Mouse (Mus musculus) kidney, adult 11 months (tissue): Measurements from ENCODE around the gene Trappc13.

Source experiments
- DNase-seq: peaks from one replicate; pipeline ENCODE4 v3.0.0; 2022

Trappc13 gene

DNA sequence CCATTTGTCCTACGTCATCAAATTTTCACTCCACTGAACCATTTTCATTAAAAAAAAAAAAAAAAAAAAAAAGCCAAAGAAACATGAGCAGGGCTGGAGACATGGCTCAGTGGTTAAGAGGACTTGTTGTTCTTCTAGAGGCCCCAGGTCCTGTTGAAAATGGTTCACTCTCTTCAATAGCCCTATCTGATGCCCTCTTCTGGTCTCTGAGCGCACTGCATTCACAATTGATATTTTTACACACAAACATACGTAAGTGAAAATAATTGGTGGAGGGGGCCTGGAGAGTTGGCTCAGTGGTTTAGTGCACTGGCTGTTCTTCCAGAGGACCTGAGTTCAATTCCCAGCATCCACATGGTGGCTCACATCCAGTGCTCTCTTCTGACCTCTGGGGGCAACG, 64.5 kb downstream of the Trappc13 start:
- DNase-seq: no peak

- no peak for DNase-seq
Measured at GRCm38 (mm10) chr13:104112266-104112900, 65.9 kb downstream of the Trappc13 start.

DNA sequence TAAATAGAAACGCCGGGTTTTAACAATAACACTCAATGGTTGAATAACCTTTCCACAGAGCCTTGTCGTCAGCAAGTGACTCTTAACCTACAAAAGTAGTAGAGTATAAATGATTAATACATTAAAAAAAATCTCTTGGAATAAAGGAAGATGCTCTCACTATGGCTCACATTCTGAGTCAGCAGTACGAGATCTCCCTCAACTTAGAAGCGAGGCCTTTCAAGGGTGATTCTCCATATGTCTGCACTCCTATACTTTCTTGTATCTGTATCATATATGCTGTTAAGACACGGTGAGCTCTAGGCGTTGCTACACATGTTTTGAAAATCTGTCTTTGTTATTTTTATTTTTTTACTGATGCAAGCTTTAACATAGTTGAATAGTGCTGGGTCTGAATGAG, 67.7 kb downstream of the Trappc13 start:
- DNase-seq: no peak

DNA sequence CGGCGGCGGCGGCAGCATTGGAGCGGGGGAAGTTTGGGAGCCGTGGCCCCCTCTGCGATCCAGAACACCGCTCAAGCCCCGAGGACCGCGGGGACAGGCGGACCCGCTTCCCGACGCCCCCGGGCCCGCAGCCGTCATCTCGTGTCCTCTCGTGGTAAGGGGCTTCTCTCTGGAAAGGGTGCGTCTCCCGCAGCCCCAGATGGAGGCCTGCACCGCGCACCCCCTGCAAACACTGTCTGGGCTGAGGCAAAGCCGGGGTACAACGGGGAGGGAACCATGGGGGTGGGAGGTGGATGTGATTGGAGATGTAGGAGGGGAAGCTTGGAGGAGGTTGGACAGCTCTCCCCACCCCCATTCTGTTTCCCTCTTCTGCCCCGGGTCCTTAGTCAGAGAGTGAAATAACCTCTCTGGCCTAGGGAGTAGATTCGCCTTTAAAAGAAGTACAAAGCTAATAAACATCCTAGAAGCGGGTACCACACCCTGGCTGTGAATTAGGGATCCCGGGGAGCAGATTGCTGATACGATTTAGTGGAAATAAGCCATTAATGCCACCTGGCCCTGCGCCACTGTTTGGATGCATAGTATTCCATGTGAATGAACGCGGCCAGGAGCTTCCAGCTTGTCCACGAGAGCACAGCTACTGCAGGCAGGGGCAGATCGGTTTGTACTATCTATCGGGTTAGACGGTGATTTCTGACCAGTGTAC, 68.3 kb downstream of the Trappc13 start:
- peak; percentile 47 for DNase-seq

- DNase-seq: peak; percentile 91
Measured at GRCm38 (mm10) chr13:104109288-104109815, 68.9 kb downstream of the Trappc13 start, which contains the start of the genes Nln and Sgtb. Gene Nln, minus strand, starts transcription at chr13:104109614. Gene Sgtb, plus strand, starts transcription at chr13:104109741.

DNA sequence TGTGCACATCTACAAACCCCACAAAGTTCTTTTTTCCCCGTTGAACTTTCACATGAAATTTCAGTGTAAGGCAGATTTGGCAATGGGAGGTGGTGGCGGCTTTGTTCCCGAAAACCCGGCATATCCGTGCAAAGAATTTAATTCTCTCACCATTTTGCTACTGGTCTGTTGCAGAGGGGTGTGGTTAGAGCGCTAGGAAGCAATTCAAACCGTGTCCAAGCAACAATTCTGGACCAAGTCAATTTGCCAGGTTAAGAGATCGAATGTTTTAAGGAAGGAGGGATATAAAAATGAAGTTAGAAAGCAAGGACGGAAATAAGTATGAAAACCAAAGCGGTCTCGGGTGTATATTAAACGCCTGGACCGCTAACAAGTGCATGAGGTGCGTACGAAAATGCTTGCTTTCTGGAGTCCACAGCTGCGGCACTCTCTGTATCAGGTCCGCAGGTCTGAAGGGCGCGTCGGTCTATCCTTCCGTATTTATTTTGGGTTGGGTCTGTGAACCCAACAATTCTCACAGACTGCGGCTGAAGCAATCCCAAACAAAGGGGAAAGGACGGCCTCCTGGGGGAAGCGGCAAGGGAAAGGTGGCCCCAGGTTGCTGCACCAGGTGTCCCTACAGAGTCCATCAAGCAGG, 69.5 kb downstream of the Trappc13 start:
- DNase-seq: no peak

GRCm38 (mm10) chr13:104101606-104102235, 76.5 kb downstream of the Trappc13 start:
- no peak for DNase-seq

- DNase-seq: no peak
Measured at GRCm38 (mm10) chr13:104100416-104100815, 77.9 kb downstream of the Trappc13 start.

GRCm38 (mm10) chr13:104097190-104097589, 81.1 kb downstream of the Trappc13 start:
- no peak for DNase-seq

- no peak for DNase-seq
Measured at GRCm38 (mm10) chr13:104095955-104096354, 82.3 kb downstream of the Trappc13 start.

DNA sequence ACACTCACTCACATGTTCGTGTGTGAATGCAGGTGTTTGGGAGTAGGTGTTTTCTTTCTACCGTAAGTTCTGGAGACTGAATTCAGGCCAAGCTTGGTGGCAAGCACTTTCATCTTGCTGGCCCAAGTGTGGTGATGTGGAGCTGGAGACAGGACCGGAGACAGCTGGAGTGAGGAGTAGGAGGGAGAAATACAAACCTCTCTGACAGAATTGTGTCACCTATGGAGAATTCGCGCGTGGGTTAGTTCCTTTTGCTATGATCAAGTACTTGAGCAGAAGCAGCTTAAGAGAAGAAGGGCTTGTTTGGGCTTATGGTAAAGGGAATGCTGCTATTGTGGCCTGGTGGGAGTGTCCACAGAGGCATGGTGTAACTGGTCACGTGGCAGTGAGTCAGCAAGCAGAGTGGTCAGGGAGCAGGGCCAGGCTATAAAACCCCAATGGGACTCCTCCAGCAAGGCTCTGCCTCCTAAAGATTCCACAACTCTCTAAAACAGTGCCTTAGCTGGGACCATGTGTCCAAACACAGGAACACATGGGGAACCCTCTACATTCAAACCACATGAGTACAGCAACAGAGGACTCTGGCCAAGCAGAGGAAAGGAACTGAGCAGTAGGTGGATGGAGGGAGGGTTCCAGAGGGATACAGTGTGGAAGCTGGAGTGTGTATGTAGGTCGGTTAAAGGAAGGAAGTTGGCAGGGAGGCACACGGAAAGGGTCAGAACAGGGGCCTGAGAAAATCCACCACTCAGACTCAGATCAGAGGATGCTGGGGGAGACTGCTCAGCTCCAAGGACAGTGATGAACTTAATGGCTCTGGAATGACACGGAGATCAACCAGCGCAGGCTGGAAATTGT, 83.5 kb downstream of the Trappc13 start:
- DNase-seq: no peak
